Mouse (Mus musculus) olfactory bulb, adult 2 months (tissue): ENCODE data around the gene Naa35.

Experiments
- CTCF ChIP-seq: fragments of 200-500 bp; IDR thresholded peaks from 2 replicates; pipeline ENCODE4 v1.5.1; 2012; ENCODE audit warnings: low read depth, mild to moderate bottlenecking, low read length, moderate library complexity; ENCODE audit not compliant: insufficient read depth
- POLR2A ChIP-seq: fragments of 200-500 bp; IDR thresholded peaks from 2 replicates; pipeline ENCODE4 v1.6.1; 2012; ENCODE audit warnings: mild to moderate bottlenecking, low read depth, low read length, moderate library complexity; ENCODE audit not compliant: insufficient read depth

DNA sequence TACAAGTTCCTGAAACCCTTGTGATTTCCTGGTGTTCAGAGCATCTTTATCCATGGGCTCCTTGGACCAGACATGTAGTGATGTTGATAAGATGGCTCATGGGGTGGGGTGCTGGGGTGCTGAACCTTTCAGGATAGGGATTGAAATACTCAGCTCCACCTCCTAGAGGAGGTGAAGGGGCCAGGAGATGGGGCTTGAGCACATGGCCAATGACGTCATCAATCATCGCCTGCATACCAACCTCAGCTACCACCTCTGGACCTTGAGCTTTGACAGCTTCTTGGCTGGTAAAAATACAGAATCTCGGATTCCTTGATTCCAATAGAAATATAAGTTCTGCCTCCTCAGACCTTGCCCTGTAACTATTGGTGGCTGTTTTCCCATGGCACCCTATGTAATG, 60.4 kb downstream of the Naa35 start:
- TF ChIP-seq POLR2A (no peak), CTCF (no peak)
